Mouse (Mus musculus): Measurements from ENCODE around the gene Slc38a9. TPM values are rescaled to one million over a fixed set of nuclear protein-coding genes. Genes with fewer than 3 reads are reported as not detected.
"Not testable (repeated sequence)": the region's sequence is repeated elsewhere in the genome, so short reads cannot be mapped to it uniquely, and the experiment has no call there.

Slc38a9 gene
- polyA plus RNA-seq, 1 experiment from 2014 or later = 26.3 TPM

DNA sequence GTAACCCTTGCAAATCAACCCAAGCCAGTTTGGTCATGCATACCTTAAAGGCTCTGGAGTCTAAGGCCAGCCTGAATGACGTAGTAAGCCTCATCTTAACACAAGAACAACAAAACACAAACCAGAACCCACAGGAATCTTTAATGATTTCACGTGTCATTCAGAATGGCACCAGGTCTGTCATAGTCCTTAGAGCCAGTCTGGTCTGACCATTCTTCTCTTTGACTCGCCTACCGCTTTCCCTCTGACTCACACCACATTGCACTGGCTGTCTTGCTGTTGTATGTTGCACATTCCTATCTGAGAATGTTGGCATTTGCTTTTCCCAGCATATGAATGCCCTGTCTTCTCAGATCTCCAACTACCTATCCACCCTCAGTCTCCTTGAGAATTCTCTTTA lies 45.8 kb downstream of the Slc38a9 start:
- no peaks in the 10 kb centered on the region for H3K4me1 ChIP-seq (ENCODE audit: control insufficient read depth, insufficient read depth, low read length)
- no peak for ATAC-seq
- 90% methylated on average over 4 of the region's 4 CpGs for WGBS
- H3K9ac ChIP-seq (ENCODE audit: low read depth, low read length) = no peak overlapping the region
- H3K27me3 ChIP-seq (ENCODE audit: control insufficient read depth, insufficient read depth, low read depth, low read length) = no peaks in the 10 kb centered on the region
- no peak overlapping the region for H3K27ac ChIP-seq (ENCODE audit: low read length)
- H3K9me3 ChIP-seq (replicated peaks; ENCODE audit: control insufficient read depth, low read length, poor library complexity, severe bottlenecking) = no peaks in the 10 kb centered on the region
- H3K36me3 ChIP-seq (ENCODE audit: control insufficient read depth, insufficient read depth, low read length) = peaks cover 10% of the 10 kb centered on the region; the same call in 1 of the 2 replicates
- H3K4me2 ChIP-seq (ENCODE audit: low read length) = no peak overlapping the region
- no peak overlapping the region for H3K4me3 ChIP-seq (ENCODE audit: low read depth, low read length)

DNA sequence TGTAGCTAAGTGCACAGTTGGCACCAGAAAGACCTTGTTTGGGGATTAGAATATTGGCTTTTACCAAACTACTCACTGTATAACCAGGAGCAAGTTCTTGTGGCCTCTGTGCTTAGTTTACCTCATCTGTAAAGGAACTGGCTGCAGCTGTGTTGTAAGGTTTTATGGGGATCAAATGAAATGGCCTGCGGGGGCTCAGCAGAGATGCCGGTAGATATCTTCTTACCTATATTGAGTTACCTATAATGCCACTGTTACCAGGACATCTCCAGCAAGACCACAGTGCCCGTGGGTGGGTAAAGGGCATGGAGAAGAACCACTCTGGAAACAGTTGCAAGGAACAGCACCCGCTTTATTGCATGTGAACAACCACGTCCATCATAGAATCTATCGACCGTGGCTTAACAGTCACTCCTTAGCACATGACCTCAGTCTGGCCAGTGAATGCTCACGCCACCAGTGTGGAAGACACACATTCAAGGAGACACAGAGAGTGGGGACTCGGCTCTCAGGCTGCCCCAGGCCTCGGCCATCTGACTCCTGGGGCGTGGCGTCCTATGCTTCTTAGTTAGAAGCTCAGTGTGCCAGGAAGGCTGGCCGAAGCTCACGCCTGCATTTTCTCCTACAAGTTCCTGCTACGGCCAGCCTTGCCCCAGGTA lies 59.7 kb downstream of the Slc38a9 start:
- WGBS = 95% methylated on average over 15 of the region's 15 CpGs
- Histone ChIP-seq H3K27ac (ENCODE audit: low read length) (no peak overlapping the region), H3K9ac (ENCODE audit: low read depth, low read length) (no peak overlapping the region), H3K4me1 (ENCODE audit: control insufficient read depth, insufficient read depth, low read length) (0 out of 2 replicates have a peak, but pooled peaks cover 5% of the 10 kb centered on the region), H3K27me3 (ENCODE audit: control insufficient read depth, insufficient read depth, low read depth, low read length) (no peaks in the 10 kb centered on the region), H3K4me3 (ENCODE audit: low read depth, low read length) (no peak overlapping the region), H3K9me3 (replicated peaks; ENCODE audit: control insufficient read depth, low read length, poor library complexity, severe bottlenecking) (no peaks in the 10 kb centered on the region), H3K4me2 (ENCODE audit: low read length) (no peak overlapping the region), H3K36me3 (ENCODE audit: control insufficient read depth, insufficient read depth, low read length) (peaks cover 4% of the 10 kb centered on the region; the same call in 1 of the 2 replicates)
- no peak for ATAC-seq

- ATAC-seq = no peak
- Histone ChIP-seq H3K4me2 (ENCODE audit: low read length) (no peak overlapping the region), H3K9me3 (replicated peaks; ENCODE audit: control insufficient read depth, low read length, poor library complexity, severe bottlenecking) (no peaks in the 10 kb centered on the region), H3K36me3 (ENCODE audit: control insufficient read depth, insufficient read depth, low read length) (peaks cover 4% of the 10 kb centered on the region; the same call in 1 of the 2 replicates), H3K27ac (ENCODE audit: low read length) (peak overlapping the region; percentile 33; the same call in 1 of the 2 replicates), H3K4me3 (ENCODE audit: low read depth, low read length) (no peak overlapping the region), H3K4me1 (ENCODE audit: control insufficient read depth, insufficient read depth, low read length) (0 out of 2 replicates have a peak, but pooled peaks cover 5% of the 10 kb centered on the region), H3K9ac (ENCODE audit: low read depth, low read length) (no peak overlapping the region), H3K27me3 (ENCODE audit: control insufficient read depth, insufficient read depth, low read depth, low read length) (no peaks in the 10 kb centered on the region)
- WGBS = 13% methylated on average over 9 of the region's 9 CpGs
These were observed 61.6 kb downstream of the Slc38a9 start for GRCm38 (mm10) chr13:112721946-112722729.

GRCm38 (mm10) chr13:112724260-112724659 lies 63.7 kb downstream of the Slc38a9 start:
- H3K4me1 ChIP-seq (ENCODE audit: control insufficient read depth, insufficient read depth, low read length); H3K9ac ChIP-seq (ENCODE audit: low read depth, low read length); H3K27ac ChIP-seq (ENCODE audit: low read length); H3K4me3 ChIP-seq (ENCODE audit: low read depth, low read length); H3K27me3 ChIP-seq (ENCODE audit: control insufficient read depth, insufficient read depth, low read depth, low read length); H3K9me3 ChIP-seq (replicated peaks; ENCODE audit: control insufficient read depth, low read length, poor library complexity, severe bottlenecking); H3K36me3 ChIP-seq (ENCODE audit: control insufficient read depth, insufficient read depth, low read length); H3K4me2 ChIP-seq (ENCODE audit: low read length); ATAC-seq: not testable (repeated sequence)

DNA sequence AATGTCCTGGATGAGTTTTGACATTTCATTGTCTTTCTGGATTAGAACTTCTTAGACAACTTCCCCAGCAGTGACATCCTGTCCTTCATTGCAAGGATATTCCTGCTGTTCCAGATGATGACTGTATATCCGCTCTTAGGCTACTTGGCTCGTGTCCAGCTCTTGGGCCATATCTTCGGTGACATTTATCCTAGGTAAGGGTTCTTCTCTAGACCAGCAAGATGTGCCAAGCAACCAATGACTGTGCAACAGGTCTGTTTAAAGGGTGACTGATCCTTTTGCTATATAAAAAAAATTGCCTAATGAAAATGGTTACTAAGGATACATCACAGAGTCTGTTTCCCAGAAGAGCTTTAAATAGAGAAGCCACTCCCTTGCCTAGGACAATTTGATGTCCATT lies 65.5 kb downstream of the Slc38a9 start:
- 83% methylated on average over 3 of the region's 3 CpGs for WGBS
- H3K9ac ChIP-seq (ENCODE audit: low read depth, low read length) = no peak overlapping the region
- H3K4me3 ChIP-seq (ENCODE audit: low read depth, low read length) = no peak overlapping the region
- no peaks in the 10 kb centered on the region for H3K27me3 ChIP-seq (ENCODE audit: control insufficient read depth, insufficient read depth, low read depth, low read length)
- no peak overlapping the region for H3K4me2 ChIP-seq (ENCODE audit: low read length)
- H3K4me1 ChIP-seq (ENCODE audit: control insufficient read depth, insufficient read depth, low read length) = 0 out of 2 replicates have a peak, but pooled peaks cover 5% of the 10 kb centered on the region
- peaks cover 3% of the 10 kb centered on the region for H3K36me3 ChIP-seq (ENCODE audit: control insufficient read depth, insufficient read depth, low read length)
- no peak overlapping the region for H3K27ac ChIP-seq (ENCODE audit: low read length)
- ATAC-seq = no peak
- H3K9me3 ChIP-seq (replicated peaks; ENCODE audit: control insufficient read depth, low read length, poor library complexity, severe bottlenecking) = no peaks in the 10 kb centered on the region

- no peak for ATAC-seq
- Histone ChIP-seq H3K4me2 (ENCODE audit: low read length) (no peak overlapping the region), H3K9me3 (replicated peaks; ENCODE audit: control insufficient read depth, low read length, poor library complexity, severe bottlenecking) (no peaks in the 10 kb centered on the region), H3K4me1 (ENCODE audit: control insufficient read depth, insufficient read depth, low read length) (no peaks in the 10 kb centered on the region), H3K4me3 (ENCODE audit: low read depth, low read length) (no peak overlapping the region), H3K27ac (ENCODE audit: low read length) (no peak overlapping the region), H3K27me3 (ENCODE audit: control insufficient read depth, insufficient read depth, low read depth, low read length) (no peaks in the 10 kb centered on the region), H3K36me3 (ENCODE audit: control insufficient read depth, insufficient read depth, low read length) (peaks cover 17% of the 10 kb centered on the region), H3K9ac (ENCODE audit: low read depth, low read length) (no peak overlapping the region)
- 92% methylated on average over 12 of the region's 12 CpGs for WGBS
These were observed 72.8 kb downstream of the Slc38a9 start for GRCm38 (mm10) chr13:112733311-112733710.

DNA sequence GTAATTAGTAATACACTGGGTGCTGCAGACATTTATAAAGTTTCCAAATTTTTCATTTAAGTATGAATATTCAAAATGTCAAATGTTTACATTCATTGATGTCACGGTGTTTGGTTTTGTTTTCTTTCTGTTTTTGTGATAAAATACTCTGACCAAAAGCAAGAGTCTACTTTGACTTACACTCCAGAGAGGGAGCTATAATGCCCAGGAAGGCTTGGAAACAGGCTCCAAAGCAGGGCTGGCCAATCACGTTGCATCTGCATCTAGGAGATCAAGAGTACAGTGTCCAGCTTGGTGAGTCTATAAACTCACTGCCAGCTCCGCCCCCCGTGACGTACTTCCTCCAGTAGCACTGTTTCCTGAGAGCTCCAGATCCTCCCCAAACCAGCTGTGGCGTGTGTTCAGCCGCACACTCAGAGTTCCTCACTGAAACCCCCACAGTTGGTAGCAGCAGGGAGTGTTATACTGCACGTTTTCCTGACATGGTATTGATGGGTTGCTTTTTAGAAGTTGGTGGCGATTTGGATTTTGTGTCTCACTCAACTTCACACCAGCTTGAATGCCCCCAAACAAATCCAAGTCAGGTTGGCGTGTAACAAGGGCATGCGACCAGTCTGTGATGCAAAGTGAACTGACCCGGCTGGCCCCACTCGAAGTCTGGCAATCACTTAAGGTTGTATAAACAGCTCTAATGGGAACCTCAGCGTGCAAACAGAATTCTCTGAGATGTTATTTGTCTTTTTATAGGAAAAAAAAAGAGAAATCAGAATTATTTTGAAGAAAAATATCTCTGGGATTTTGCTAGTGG lies 74.6 kb downstream of the Slc38a9 start:
- H3K9ac ChIP-seq (ENCODE audit: low read depth, low read length) = no peak overlapping the region
- H3K27me3 ChIP-seq (ENCODE audit: control insufficient read depth, insufficient read depth, low read depth, low read length) = no peaks in the 10 kb centered on the region
- ATAC-seq = no peak
- WGBS = 80% methylated on average over 14 of the region's 14 CpGs
- H3K4me3 ChIP-seq (ENCODE audit: low read depth, low read length) = no peak overlapping the region
- peaks cover 14% of the 10 kb centered on the region for H3K36me3 ChIP-seq (ENCODE audit: control insufficient read depth, insufficient read depth, low read length)
- H3K4me1 ChIP-seq (ENCODE audit: control insufficient read depth, insufficient read depth, low read length) = no peaks in the 10 kb centered on the region
- no peak overlapping the region for H3K27ac ChIP-seq (ENCODE audit: low read length)
- no peak overlapping the region for H3K4me2 ChIP-seq (ENCODE audit: low read length)
- no peaks in the 10 kb centered on the region for H3K9me3 ChIP-seq (replicated peaks; ENCODE audit: control insufficient read depth, low read length, poor library complexity, severe bottlenecking)

GRCm38 (mm10) chr13:112736407-112736806 lies 75.9 kb downstream of the Slc38a9 start:
- Histone ChIP-seq H3K27me3 (ENCODE audit: control insufficient read depth, insufficient read depth, low read depth, low read length) (no peaks in the 10 kb centered on the region), H3K4me2 (ENCODE audit: low read length) (no peak overlapping the region), H3K36me3 (ENCODE audit: control insufficient read depth, insufficient read depth, low read length) (peaks cover 12% of the 10 kb centered on the region), H3K4me3 (ENCODE audit: low read depth, low read length) (no peak overlapping the region), H3K9ac (ENCODE audit: low read depth, low read length) (no peak overlapping the region), H3K4me1 (ENCODE audit: control insufficient read depth, insufficient read depth, low read length) (no peaks in the 10 kb centered on the region), H3K9me3 (replicated peaks; ENCODE audit: control insufficient read depth, low read length, poor library complexity, severe bottlenecking) (no peaks in the 10 kb centered on the region), H3K27ac (ENCODE audit: low read length) (no peak overlapping the region)
- no peak for ATAC-seq
- WGBS = 85% methylated on average over 10 of the region's 10 CpGs

Data from midbrain, embryonic 16.5 days (tissue).